Mouse (Mus musculus) heart, embryonic 14.5 days (tissue): ENCODE results near the gene Bcas3. TPM values are rescaled to one million over a fixed set of nuclear protein-coding genes. Genes with fewer than 3 reads are reported as not detected.

Source experiments
- ATAC-seq: fragments of 200-750 bp; cut with Nextera tagmentation; 2 replicates; pipeline ENCODE4 v1.8.0; 2017; ENCODE audit warnings: low read depth, moderate TSS enrichment; ENCODE audit not compliant: insufficient number of reproducible peaks, insufficient read depth, low FRiP score
- H3K27ac ChIP-seq, 2 experiments: fragments of 200-500 bp in 1 of 2; fragments of 300-500 bp in 1 of 2; sonication (generic) in 1 of 2; replicated peaks in 1 of 2; 2 replicates each; pipeline ENCODE4 v1.5.1; 2012 to 2014; ENCODE audit warnings: low read depth in 2 of 2, low read length in 2 of 2, control low read depth in 1 of 2, mild to moderate bottlenecking in 1 of 2, mixed read lengths in 1 of 2; ENCODE audit not compliant: control insufficient read depth in 1 of 2, insufficient read depth in 1 of 2
- H3K27me3 ChIP-seq: fragments of 300-500 bp; sonication (generic); 2 replicates; pipeline ENCODE4 v1.6.1; 2014; ENCODE audit warnings: mild to moderate bottlenecking, low read length, control low read depth; ENCODE audit not compliant: control insufficient read depth, insufficient read depth
- H3K36me3 ChIP-seq: fragments of 300-500 bp; sonication (generic); 2 replicates; pipeline ENCODE4 v1.6.1; 2014; ENCODE audit warnings: mild to moderate bottlenecking, control low read depth, low read length, mixed read lengths; ENCODE audit not compliant: control insufficient read depth, insufficient read depth
- H3K4me1 ChIP-seq, 2 experiments: fragments of 200-500 bp in 1 of 2; fragments of 300-500 bp in 1 of 2; sonication (generic) in 1 of 2; 2 replicates each; pipeline ENCODE4 v1.6.1; 2012 to 2014; ENCODE audit warnings: low read length in 2 of 2, control low read depth in 1 of 2, mixed read lengths in 1 of 2; ENCODE audit not compliant: control insufficient read depth in 2 of 2, insufficient read depth in 2 of 2
- H3K4me2 ChIP-seq: fragments of 300-500 bp; sonication (generic); 2 replicates; pipeline ENCODE4 v1.6.1; 2014; ENCODE audit warnings: mild to moderate bottlenecking, low read length
- H3K4me3 ChIP-seq, 2 experiments: fragments of 200-500 bp in 1 of 2; fragments of 300-500 bp in 1 of 2; sonication (generic) in 1 of 2; 2 replicates each; pipeline ENCODE4 v1.5.1; 2012 to 2014; ENCODE audit warnings: low read length in 2 of 2, mild to moderate bottlenecking in 2 of 2, control low read depth in 1 of 2, low read depth in 1 of 2, moderate library complexity in 1 of 2; ENCODE audit not compliant: control insufficient read depth in 1 of 2, insufficient read depth in 1 of 2
- H3K9ac ChIP-seq: fragments of 300-500 bp; sonication (generic); 2 replicates; pipeline ENCODE4 v1.6.1; 2014; ENCODE audit warnings: mild to moderate bottlenecking, low read length
- H3K9me3 ChIP-seq: fragments of 300-500 bp; sonication (generic); 2 replicates; pipeline ENCODE4 v1.6.1; 2016; ENCODE audit warnings: low read length, control low read depth; ENCODE audit not compliant: control insufficient read depth
- WGBS: fragments of 180-500 bp; shearing (Covaris S2); extraction: QIAGEN DNeasy Blood & Tissue Kit; methylation state at CpG from one replicate; pipeline ENCODE4 v1.1.7; 2014; 5-methylcytosine and 5-hydroxymethylcytosine counted together
- polyA plus RNA-seq: library from polyadenylated mRNA; unstranded; fragments of >200 nt; fragmentation: Nextera tagmentation; extraction: Ambion mirVana; gene quantifications from 2 replicates; pipeline ENCODE4 v1.2.1, GENCODE M21; 2014

Gene Bcas3
- polyA plus RNA-seq, 1 experiment from 2014 or later, result 22.5 TPM

DNA sequence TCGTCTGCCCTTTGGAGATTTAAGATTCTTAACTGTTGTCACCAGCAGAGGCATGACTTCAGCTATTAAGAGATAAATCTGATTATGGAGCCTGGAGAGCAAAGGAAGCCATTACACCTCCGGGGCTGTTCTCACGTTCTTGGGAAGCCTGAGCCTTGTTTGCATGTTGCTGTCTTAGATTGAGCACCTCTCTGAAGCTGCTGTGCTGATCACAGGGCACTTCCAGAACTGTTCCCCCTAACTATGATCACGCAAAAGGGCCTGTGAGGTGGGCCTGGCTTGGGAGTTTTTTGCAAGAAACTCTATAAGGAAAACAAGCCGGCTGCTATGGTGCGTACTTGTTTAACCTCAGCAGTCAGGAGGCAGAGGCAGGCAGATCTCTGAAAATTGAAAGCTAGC, 335.5 kb downstream of the Bcas3 start:
- 0 out of 2 replicates have a peak, but pooled peaks cover 3% of the 10 kb centered on the region for H3K27me3 ChIP-seq
- H3K9ac ChIP-seq, result no peak overlapping the region
- no peak overlapping the region for H3K27ac ChIP-seq
- no peaks in the 10 kb centered on the region for H3K9me3 ChIP-seq
- peaks cover 3 to 14% of the 10 kb centered on the region in 2 experiments; a peak in 3 of 4 replicates for H3K4me1 ChIP-seq
- no peak overlapping the region for H3K4me3 ChIP-seq
- H3K4me2 ChIP-seq, result no peak overlapping the region
- no peak for ATAC-seq
- no peaks in the 10 kb centered on the region for H3K36me3 ChIP-seq
- WGBS, result 51% methylated on average over 6 of the region's 6 CpGs

DNA sequence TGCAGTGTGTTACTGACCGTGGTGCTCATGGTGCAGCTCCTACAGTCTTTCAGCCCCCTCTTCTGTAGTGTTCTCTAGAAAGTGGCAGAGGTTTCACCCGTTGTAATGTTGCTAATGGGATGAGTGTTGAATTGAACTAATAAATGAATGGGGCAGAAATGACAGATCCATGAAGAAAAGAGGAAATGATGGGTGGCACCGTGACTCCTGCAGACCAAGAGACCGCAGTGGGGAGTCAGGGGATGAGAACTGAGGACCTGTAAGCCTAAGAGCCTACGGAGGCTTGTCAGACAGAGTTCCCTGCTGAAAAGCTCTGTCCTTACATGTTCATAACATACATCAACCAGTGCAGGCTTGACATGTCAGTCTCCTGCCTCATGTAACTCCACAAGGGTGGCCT, 336.3 kb downstream of the Bcas3 start:
- Histone ChIP-seq H3K4me2 (no peak overlapping the region), H3K9ac (no peak overlapping the region), H3K9me3 (no peaks in the 10 kb centered on the region), H3K4me1 (peaks cover 3 to 14% of the 10 kb centered on the region in 2 experiments; a peak in 3 of 4 replicates), H3K36me3 (no peaks in the 10 kb centered on the region), H3K27me3 (0 out of 2 replicates have a peak, but pooled peaks cover 3% of the 10 kb centered on the region), H3K27ac (no peak overlapping the region), H3K4me3 (no peak overlapping the region)
- 90% methylated on average over 5 of the region's 5 CpGs for WGBS
- ATAC-seq, result no peak

DNA sequence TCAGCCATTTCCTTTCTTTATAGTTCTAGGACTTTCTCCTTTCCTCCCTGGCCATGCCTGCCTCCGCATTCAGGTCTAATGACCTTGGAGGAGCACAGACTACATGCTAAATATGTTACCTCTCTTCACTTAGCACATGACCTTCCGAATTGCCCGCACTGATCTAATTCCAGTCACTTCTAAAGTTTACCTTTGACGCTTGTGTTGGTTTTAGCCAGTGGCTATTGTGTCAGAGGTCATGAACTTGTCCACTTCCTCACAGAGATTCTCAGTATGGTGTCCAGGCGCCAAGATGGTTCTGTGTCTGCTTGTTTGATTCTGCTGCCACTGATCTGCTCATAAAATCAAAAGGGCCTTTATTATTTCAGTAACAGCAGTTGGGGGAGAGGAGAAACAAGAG, 338.3 kb downstream of the Bcas3 start:
- Histone ChIP-seq H3K9me3 (no peaks in the 10 kb centered on the region), H3K27ac (no peak overlapping the region), H3K36me3 (no peaks in the 10 kb centered on the region), H3K4me3 (no peak overlapping the region), H3K27me3 (0 out of 2 replicates have a peak, but pooled peaks cover 3% of the 10 kb centered on the region), H3K4me2 (no peak overlapping the region), H3K9ac (no peak overlapping the region), H3K4me1 (peaks cover 9 to 22% of the 10 kb centered on the region in 2 experiments)
- ATAC-seq, result no peak
- WGBS, result 59% methylated on average over 5 of the region's 5 CpGs

DNA sequence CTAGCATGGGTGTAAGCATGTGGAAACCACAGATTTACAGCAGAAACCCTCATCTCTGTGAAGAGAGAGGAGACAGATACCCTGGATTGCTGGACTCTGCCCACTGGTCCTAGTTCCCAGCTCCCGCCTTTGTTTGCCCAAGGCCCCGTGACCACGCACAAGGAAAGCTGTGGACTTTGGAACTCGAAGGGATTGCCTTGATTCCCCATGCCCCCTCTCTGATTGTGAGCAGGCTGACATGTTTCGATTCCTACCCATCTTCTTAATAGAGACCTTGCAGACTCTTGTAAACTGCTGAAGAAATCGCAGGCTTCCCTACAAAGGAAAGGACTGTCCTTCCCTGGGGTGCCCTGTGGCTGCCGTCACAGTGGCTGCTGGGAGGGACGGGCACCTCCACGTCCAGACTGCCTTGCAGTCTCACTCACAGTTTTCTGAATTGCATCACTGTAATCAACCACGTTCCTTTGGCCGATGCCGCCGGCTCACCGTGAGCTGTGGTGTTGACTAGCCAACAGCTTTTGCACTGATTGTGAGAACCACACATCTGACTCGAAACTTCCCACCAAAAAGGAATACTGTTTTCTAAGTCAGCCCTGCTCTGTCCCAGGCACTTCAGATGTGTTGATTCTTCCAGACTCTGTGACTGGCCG, 342.8 kb downstream of the Bcas3 start:
- Histone ChIP-seq H3K27me3 (0 out of 2 replicates have a peak, but pooled peaks cover 3% of the 10 kb centered on the region), H3K4me2 (peak overlapping the region; percentile 41), H3K27ac (no peak overlapping the region), H3K4me1 (peaks cover 14 to 15% of the 10 kb centered on the region in 2 experiments), H3K9me3 (no peaks in the 10 kb centered on the region), H3K4me3 (no peak overlapping the region), H3K9ac (no peak overlapping the region), H3K36me3 (no peaks in the 10 kb centered on the region)
- 44% methylated on average over 16 of the region's 16 CpGs for WGBS
- no peak for ATAC-seq

DNA sequence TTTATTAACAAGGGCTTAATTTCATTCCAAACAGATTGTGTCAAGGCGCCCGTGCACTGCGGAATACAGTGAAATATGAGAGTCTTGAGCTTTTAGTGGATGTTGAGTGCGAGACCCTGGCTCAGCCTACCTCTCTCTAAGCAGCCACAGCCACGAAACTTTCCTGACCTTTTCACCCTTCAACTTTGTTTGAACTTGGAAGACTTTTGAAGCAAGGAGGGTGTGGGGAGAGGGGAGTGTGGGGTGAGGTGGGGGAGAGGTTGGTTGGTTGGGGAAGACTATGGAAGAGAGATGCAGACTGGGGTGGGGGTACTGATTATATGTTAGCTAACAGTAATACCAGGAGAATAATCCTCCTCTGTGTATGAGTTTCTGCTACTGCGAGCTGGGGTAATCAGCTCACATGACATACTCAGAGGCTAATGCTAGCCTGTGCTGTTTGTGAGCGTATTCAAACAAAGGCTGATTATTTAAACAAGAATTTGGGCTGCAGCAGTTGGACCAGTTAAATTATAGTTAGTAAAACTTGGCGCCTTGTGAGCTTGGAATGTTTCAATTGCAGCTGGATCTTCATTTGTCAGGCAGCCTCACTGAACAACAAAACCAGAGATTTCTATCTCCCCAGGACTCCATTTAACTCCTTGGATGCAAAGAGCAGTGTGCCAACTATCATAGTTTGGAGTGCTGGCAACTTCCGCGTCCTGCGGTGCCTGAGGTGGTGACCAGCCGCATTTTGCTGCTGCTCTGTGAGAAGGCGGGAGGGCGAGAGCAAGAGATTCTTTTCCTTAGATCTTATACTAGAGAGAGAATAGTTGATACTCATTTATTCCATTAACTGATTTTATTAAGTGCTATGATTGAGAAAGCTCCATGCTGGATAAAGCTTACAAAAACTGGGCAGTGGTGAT, 343.8 kb downstream of the Bcas3 start:
- H3K27ac ChIP-seq, result no peak overlapping the region
- no peak for ATAC-seq
- H3K9me3 ChIP-seq, result no peaks in the 10 kb centered on the region
- 62% methylated on average over 14 of the region's 14 CpGs for WGBS
- no peak overlapping the region for H3K4me3 ChIP-seq
- H3K9ac ChIP-seq, result no peak overlapping the region
- no peaks in the 10 kb centered on the region for H3K36me3 ChIP-seq
- 0 out of 2 replicates have a peak, but pooled peaks cover 3% of the 10 kb centered on the region for H3K27me3 ChIP-seq
- peaks cover 14 to 15% of the 10 kb centered on the region in 2 experiments for H3K4me1 ChIP-seq
- no peak overlapping the region for H3K4me2 ChIP-seq

DNA sequence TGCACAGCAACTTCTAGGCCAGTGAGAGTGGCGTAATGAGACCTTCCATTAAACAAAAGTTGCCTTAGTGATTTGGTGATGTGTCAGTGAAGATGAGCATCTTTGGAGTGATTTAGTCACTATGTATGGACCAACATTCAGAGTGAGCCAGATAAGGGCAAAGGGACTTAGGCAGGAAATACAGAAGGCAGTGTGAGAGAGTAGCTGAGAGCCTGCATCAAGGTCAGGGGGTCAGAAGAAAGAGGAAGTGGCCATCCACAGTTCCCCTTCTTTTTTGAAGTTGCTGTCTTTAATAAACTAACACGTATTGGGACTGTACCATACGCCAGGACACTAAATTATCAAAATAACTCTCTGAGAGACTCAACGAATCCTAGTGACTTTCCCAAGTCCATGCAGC, 344.5 kb downstream of the Bcas3 start:
- Histone ChIP-seq H3K27me3 (0 out of 2 replicates have a peak, but pooled peaks cover 3% of the 10 kb centered on the region), H3K4me2 (no peak overlapping the region), H3K4me3 (no peak overlapping the region), H3K9ac (no peak overlapping the region), H3K36me3 (no peaks in the 10 kb centered on the region), H3K27ac (no peak overlapping the region), H3K4me1 (peaks cover 14 to 15% of the 10 kb centered on the region in 2 experiments), H3K9me3 (no peaks in the 10 kb centered on the region)
- 87% methylated on average over 4 of the region's 4 CpGs for WGBS
- ATAC-seq, result no peak

DNA sequence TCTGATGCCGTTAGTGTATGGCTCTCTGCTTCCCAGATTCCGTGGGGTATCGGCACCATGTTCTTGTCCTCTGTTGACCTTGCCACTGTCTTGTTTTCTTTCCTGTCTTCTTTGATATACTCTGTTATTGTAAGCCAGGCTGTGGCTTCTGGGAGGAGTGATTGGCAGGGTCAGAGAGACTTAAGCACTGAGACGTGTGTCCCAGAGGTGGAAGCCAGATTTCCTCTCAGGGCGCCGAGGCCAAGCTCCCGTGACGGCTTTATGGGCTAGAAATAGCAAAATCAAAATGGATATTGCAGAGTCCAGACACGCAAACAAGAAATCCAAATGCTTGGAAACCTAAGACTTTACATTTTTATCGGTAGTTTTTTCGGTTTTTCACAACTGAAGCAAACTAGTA, 345.3 kb downstream of the Bcas3 start:
- ATAC-seq, result no peak
- peaks cover 14 to 15% of the 10 kb centered on the region in 2 experiments for H3K4me1 ChIP-seq
- 58% methylated on average over 11 of the region's 11 CpGs for WGBS

More for the DNA sequence above, 345.3 kb downstream of the Bcas3 start:
- no peak overlapping the region for H3K4me3 ChIP-seq
- H3K4me2 ChIP-seq, result no peak overlapping the region
- no peaks in the 10 kb centered on the region for H3K36me3 ChIP-seq
- H3K9me3 ChIP-seq, result no peaks in the 10 kb centered on the region
- 0 out of 2 replicates have a peak, but pooled peaks cover 3% of the 10 kb centered on the region for H3K27me3 ChIP-seq
- no peak overlapping the region for H3K9ac ChIP-seq
- H3K27ac ChIP-seq, result no peak overlapping the region
